Mouse (Mus musculus): Measurements from ENCODE around the gene Ube2r2. TPM values are rescaled to one million over a fixed set of nuclear protein-coding genes. Genes with fewer than 3 reads are reported as not detected.

Ube2r2 gene
- polyA plus RNA-seq (2011; ENCODE audit: insufficient read depth, insufficient read length, low replicate concordance, missing spikeins) = 41.2 and 44.4 TPM in 2 replicates

DNA sequence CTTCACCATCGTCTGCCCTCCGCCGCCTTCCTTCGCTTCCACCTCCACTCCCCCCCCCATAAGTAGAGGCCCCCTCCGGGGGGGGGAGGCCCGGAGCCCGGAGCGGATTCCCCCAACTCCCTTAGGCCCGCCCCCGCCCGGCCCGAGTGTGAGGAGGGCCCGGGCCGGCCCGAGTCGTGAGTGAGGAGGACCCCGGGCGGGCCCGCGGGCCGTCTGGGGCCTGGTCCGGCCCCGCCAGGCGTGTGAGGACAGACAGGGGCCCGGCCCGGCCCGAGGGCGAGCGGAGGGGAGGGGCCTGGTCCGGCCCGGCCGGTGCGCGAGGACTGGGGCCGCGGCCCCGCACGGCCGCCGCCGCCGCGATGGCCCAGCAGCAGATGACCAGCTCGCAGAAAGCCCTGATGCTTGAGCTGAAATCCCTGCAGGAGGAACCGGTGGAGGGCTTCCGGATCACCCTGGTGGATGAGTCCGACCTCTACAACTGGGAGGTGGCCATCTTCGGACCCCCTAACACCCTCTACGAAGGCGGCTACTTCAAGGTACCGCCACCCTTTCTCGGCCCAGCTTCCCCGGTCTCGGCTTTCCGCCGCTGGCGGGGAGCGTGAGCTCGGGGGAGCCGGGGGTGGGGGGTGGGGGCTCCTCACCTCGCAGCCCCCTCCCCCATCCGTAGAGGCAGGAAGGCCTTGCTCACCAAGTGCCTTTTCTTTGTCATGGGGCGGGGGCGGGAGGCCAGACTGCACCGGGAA, at the start of gene Ube2r2:
TSS of gene Ube2r2 (plus strand) at position 33 of the 743 bp plus-strand sequence.
- H3K4me3 ChIP-seq (replicated peaks; ENCODE audit: control insufficient read depth, low read depth, low read length) = peak within 1 kb of the TSS; percentile 76
- TF ChIP-seq POLR2A (IDR thresholded peaks at IDR 0.05; ENCODE audit: borderline replicate concordance, control insufficient read depth, low read depth, low read length) (peak; percentile 26; the same call in 1 of the 2 replicates), CTCF (IDR thresholded peaks at IDR 0.05; ENCODE audit: control insufficient read depth, insufficient read depth, low read length) (peak; percentile 13; the same call in 1 of the 2 replicates)
- WGBS = under 1% methylated on average over 63 of the region's 65 CpGs
- peaks cover 1% of the 10 kb centered on the region; the same call in 1 of the 2 replicates for H3K4me1 ChIP-seq (ENCODE audit: control insufficient read depth, insufficient read depth, low read length)
- peak within 1 kb of the TSS; percentile 94 for H3K27ac ChIP-seq (ENCODE audit: control insufficient read depth, insufficient read depth, low read depth, low read length, poor library complexity)

DNA sequence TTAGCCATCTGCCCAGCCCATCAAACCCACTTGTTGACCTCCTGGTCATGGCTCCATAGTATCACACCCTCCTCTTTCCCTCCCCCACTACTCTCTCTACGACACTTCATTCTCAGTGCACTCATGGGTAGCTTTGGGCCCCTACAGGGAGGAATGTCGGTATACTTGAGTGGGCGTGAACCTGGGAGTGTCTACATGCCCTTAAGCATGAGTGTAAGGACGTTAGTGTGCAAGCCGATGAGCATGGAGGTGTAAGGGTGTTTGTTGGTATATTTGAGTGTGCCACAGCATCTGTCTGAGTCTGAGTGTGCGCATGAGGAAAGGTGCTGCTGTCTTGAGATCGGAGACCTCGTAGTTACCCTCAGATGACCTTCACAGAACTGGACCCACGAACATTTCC, 48.6 kb upstream of the Ube2r2 start:
- Histone ChIP-seq H3K4me1 (ENCODE audit: control insufficient read depth, insufficient read depth, low read length) (peaks cover 2% of the 10 kb centered on the region; the same call in 1 of the 2 replicates), H3K4me3 (replicated peaks; ENCODE audit: control insufficient read depth, low read depth, low read length) (no peak overlapping the region), H3K27ac (ENCODE audit: control insufficient read depth, insufficient read depth, low read depth, low read length, poor library complexity) (peak overlapping the region; percentile 25; the same call in 1 of the 2 replicates)
- 69% methylated on average over 9 of the region's 9 CpGs for WGBS
- TF ChIP-seq CTCF (IDR thresholded peaks at IDR 0.05; ENCODE audit: control insufficient read depth, insufficient read depth, low read length) = no peak
- TF ChIP-seq POLR2A (IDR thresholded peaks at IDR 0.05; ENCODE audit: borderline replicate concordance, control insufficient read depth, low read depth, low read length) = no peak

DNA sequence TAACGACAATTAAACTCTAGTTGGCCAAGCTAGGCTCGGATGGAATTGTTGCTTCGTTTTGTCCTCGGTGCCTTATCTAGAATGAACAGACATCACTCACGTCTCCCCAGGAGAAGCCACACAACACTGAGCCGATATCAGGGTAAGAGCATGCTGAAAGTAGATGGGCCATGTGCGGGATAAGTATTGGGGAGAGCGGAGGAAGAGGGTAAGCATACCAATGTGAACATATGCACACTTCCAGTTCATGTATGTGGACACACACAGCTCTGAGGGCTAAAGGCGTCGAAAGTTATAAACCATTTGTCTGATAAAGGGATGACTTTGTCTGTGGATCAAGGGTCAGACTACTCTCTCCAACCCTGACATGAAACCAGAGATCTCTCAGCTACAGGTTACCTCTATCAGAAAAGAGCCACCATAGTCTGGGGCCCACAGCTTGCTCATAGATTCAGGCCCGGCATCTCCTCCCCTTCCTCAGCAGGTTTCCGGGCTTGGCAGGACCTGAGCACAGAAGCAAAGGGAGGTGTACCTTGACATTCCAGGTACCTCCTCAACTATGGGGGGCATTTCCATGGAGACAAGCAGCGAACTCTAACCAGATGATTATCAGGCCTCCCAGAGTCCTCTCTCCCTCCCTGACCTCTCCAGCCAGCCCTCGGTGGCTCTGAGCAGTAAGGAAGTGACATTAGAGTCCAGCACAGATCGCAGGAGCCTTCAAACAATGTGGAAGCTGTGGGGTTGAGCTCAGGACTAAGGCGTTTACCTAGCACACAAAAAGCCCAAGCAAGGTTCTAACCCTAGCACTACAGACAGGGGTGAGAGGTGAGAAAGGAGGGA, 47.9 kb upstream of the Ube2r2 start:
- H3K27ac ChIP-seq (ENCODE audit: control insufficient read depth, insufficient read depth, low read depth, low read length, poor library complexity) = peak overlapping the region; percentile 67
- H3K4me3 ChIP-seq (replicated peaks; ENCODE audit: control insufficient read depth, low read depth, low read length) = no peak overlapping the region
- 52% methylated on average over 16 of the region's 16 CpGs for WGBS
- H3K4me1 ChIP-seq (ENCODE audit: control insufficient read depth, insufficient read depth, low read length) = peaks cover 2% of the 10 kb centered on the region; the same call in 1 of the 2 replicates
- TF ChIP-seq POLR2A (IDR thresholded peaks at IDR 0.05; ENCODE audit: borderline replicate concordance, control insufficient read depth, low read depth, low read length) (no peak), CTCF (IDR thresholded peaks at IDR 0.05; ENCODE audit: control insufficient read depth, insufficient read depth, low read length) (no peak)

DNA sequence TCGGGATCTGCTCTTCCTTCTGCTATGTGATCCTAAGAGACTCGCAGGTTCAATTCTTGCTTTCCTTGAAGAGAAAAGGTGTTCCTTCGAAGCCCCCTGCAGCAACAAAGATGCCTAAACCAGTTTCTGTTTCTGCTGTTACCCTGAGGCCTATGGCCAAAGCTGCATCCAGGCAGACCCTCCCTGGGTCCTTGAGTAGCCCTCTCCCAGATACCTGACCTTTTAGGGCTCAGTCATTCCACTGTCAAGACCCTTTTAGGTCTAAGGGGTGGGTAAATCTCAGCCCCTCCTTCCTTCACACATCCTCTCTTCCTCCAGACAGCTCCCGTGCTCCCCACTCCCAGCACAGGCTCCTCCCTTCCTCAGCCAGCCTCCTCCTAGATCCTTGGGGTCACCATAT, 46.4 kb upstream of the Ube2r2 start:
- 70% methylated on average over 4 of the region's 4 CpGs for WGBS
- TF ChIP-seq CTCF (IDR thresholded peaks at IDR 0.05; ENCODE audit: control insufficient read depth, insufficient read depth, low read length) (no peak), POLR2A (IDR thresholded peaks at IDR 0.05; ENCODE audit: borderline replicate concordance, control insufficient read depth, low read depth, low read length) (no peak)
- H3K4me1 ChIP-seq (ENCODE audit: control insufficient read depth, insufficient read depth, low read length) = peaks cover 2% of the 10 kb centered on the region; the same call in 1 of the 2 replicates
- no peak overlapping the region for H3K27ac ChIP-seq (ENCODE audit: control insufficient read depth, insufficient read depth, low read depth, low read length, poor library complexity)
- H3K4me3 ChIP-seq (replicated peaks; ENCODE audit: control insufficient read depth, low read depth, low read length) = no peak overlapping the region

DNA sequence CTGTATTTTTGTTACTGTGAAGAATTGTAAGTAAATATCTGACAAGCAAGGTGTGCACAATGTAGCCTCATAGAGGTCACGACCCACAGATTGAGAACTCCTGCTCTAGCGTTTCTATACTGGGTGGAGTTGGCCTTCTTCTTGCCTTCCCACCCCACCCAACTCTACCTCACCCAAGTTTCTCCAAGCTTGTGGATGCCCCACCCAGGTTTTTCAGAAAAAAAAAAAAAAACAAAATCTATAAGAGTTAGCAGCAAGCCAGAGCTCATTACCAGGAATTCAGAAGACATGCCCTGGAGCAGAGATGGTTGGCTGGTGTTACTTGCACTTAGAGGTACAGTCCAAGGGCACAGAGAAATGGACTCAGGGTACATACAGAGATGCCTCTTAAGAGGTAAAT, 45.8 kb upstream of the Ube2r2 start:
- no peak overlapping the region for H3K4me3 ChIP-seq (replicated peaks; ENCODE audit: control insufficient read depth, low read depth, low read length)
- peaks cover 2% of the 10 kb centered on the region; the same call in 1 of the 2 replicates for H3K4me1 ChIP-seq (ENCODE audit: control insufficient read depth, insufficient read depth, low read length)
- TF ChIP-seq POLR2A (IDR thresholded peaks at IDR 0.05; ENCODE audit: borderline replicate concordance, control insufficient read depth, low read depth, low read length) (no peak), CTCF (IDR thresholded peaks at IDR 0.05; ENCODE audit: control insufficient read depth, insufficient read depth, low read length) (no peak)
- H3K27ac ChIP-seq (ENCODE audit: control insufficient read depth, insufficient read depth, low read depth, low read length, poor library complexity) = no peak overlapping the region
- 59% methylated on average over 2 of the region's 2 CpGs for WGBS

DNA sequence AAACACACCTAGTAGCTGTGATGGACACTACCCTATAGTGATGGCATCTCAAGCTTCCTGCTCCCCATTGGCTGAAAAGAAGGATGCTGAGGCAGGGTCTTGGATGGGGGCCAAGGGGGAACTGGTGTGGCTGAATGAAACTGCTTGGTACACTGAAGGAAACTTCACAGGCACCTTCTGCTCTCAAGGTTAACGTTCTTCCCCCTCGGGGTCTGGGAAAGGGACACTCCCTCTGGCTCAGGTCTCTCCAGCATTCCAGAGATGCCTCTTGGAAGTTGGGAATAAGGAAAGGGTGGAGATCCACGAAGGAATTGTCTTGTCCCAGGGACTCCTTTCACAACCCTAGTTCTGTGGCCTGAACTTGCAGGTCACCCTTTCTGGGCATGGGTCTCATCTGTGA, 44.2 kb upstream of the Ube2r2 start:
- peaks cover 2% of the 10 kb centered on the region; the same call in 1 of the 2 replicates for H3K4me1 ChIP-seq (ENCODE audit: control insufficient read depth, insufficient read depth, low read length)
- WGBS = 37% methylated on average over 3 of the region's 3 CpGs
- no peak overlapping the region for H3K4me3 ChIP-seq (replicated peaks; ENCODE audit: control insufficient read depth, low read depth, low read length)
- no peak overlapping the region for H3K27ac ChIP-seq (ENCODE audit: control insufficient read depth, insufficient read depth, low read depth, low read length, poor library complexity)
- no peak for TF ChIP-seq CTCF (IDR thresholded peaks at IDR 0.05; ENCODE audit: control insufficient read depth, insufficient read depth, low read length)
- TF ChIP-seq POLR2A (IDR thresholded peaks at IDR 0.05; ENCODE audit: borderline replicate concordance, control insufficient read depth, low read depth, low read length) = no peak

DNA sequence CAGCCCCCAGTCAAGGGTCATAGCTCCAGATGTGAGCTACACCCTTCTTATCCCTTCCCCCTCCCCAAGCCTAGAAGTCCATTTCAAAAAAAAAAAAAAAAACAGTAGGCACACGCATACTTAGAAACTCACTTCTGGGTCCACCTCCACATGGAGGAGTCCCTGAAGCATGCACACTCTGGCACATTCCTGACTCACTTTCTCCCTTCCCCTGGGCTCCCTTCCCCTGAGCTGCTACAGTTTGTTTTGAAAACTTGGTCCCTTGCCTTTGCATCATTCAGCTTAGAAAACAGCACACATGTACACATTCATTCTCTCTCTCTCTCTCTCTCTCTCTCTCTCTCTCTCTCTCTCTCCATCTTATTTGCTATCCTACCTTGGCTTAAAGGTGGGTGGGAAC, 42.6 kb upstream of the Ube2r2 start:
- TF ChIP-seq CTCF (IDR thresholded peaks at IDR 0.05; ENCODE audit: control insufficient read depth, insufficient read depth, low read length) (no peak), POLR2A (IDR thresholded peaks at IDR 0.05; ENCODE audit: borderline replicate concordance, control insufficient read depth, low read depth, low read length) (no peak)
- Histone ChIP-seq H3K4me1 (ENCODE audit: control insufficient read depth, insufficient read depth, low read length) (no peaks in the 10 kb centered on the region; the same call in none of the 2 replicates), H3K4me3 (replicated peaks; ENCODE audit: control insufficient read depth, low read depth, low read length) (no peak overlapping the region), H3K27ac (ENCODE audit: control insufficient read depth, insufficient read depth, low read depth, low read length, poor library complexity) (no peak overlapping the region)
- WGBS = 73% methylated on average over 1 of the region's 1 CpGs

DNA sequence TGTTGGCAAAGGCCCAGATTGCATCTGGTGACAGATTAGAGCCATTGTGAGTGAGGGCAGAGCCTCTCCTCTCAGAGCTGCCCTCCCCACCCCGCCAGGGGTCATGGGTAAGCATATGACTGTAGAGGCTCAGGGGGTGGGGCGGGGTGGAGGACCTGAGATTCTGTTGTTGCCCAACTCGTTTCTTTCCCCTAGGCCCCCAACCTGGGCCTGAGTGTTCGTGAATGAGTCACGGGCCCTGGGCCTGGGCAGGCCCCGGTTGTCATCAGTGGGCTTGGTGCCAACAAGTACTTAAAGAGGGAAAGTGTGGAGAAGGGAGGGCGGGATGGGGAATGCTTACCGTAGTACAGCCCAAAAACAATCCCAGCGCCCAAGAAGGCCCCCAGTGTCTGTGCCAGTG, 41.2 kb upstream of the Ube2r2 start:
- Histone ChIP-seq H3K27ac (ENCODE audit: control insufficient read depth, insufficient read depth, low read depth, low read length, poor library complexity) (no peak overlapping the region), H3K4me1 (ENCODE audit: control insufficient read depth, insufficient read depth, low read length) (no peaks in the 10 kb centered on the region; the same call in none of the 2 replicates), H3K4me3 (replicated peaks; ENCODE audit: control insufficient read depth, low read depth, low read length) (no peak overlapping the region)
- no peak for TF ChIP-seq POLR2A (IDR thresholded peaks at IDR 0.05; ENCODE audit: borderline replicate concordance, control insufficient read depth, low read depth, low read length)
- no peak for TF ChIP-seq CTCF (IDR thresholded peaks at IDR 0.05; ENCODE audit: control insufficient read depth, insufficient read depth, low read length)
- 67% methylated on average over 9 of the region's 9 CpGs for WGBS
